Mouse (Mus musculus) cerebellum, adult 9-10 months (tissue): ENCODE data around the gene Tnfrsf14.

Experiments used
- DNase-seq: peaks from one replicate; pipeline ENCODE4 v3.0.0; 2022

The Tnfrsf14 gene

GRCm38 (mm10) chr4:154914707-154915106, 13.7 kb downstream of the Tnfrsf14 start:
- DNase-seq: no peak

GRCm38 (mm10) chr4:154914252-154914651, 14.1 kb downstream of the Tnfrsf14 start:
- no peak for DNase-seq

GRCm38 (mm10) chr4:154913845-154914244, 14.5 kb downstream of the Tnfrsf14 start:
- no peak for DNase-seq

- no peak for DNase-seq
These were observed 16.7 kb downstream of the Tnfrsf14 start for GRCm38 (mm10) chr4:154911644-154912043.

- DNase-seq: no peak
These were observed 17.5 kb downstream of the Tnfrsf14 start for GRCm38 (mm10) chr4:154910606-154911522.

GRCm38 (mm10) chr4:154908490-154908889, 19.9 kb downstream of the Tnfrsf14 start:
- no peak for DNase-seq

GRCm38 (mm10) chr4:154907833-154908232, 20.5 kb downstream of the Tnfrsf14 start:
- DNase-seq: peak; percentile 83

GRCm38 (mm10) chr4:154904185-154905071, 23.9 kb downstream of the Tnfrsf14 start:
- peak; percentile 95 for DNase-seq

- DNase-seq: no peak
These were observed 26.0 kb downstream of the Tnfrsf14 start for GRCm38 (mm10) chr4:154902371-154902770.

GRCm38 (mm10) chr4:154898506-154899446, 29.6 kb downstream of the Tnfrsf14 start, which contains the start of gene Fam213b:
Gene Fam213b (minus strand): TSS chr4:154899135.
- peak; percentile 91 for DNase-seq

- peak; percentile 55 for DNase-seq
These were observed 30.5 kb downstream of the Tnfrsf14 start for GRCm38 (mm10) chr4:154897676-154898465.

- DNase-seq: peak; percentile 39
These were observed 32.8 kb downstream of the Tnfrsf14 start for GRCm38 (mm10) chr4:154895549-154895948.

GRCm38 (mm10) chr4:154890887-154891286, 37.5 kb downstream of the Tnfrsf14 start:
- no peak for DNase-seq

- no peak for DNase-seq
These were observed 40.6 kb downstream of the Tnfrsf14 start for GRCm38 (mm10) chr4:154887593-154888250.

- DNase-seq: peak; percentile 78
These were observed 41.3 kb downstream of the Tnfrsf14 start for GRCm38 (mm10) chr4:154886876-154887592.

- DNase-seq: no peak
These were observed 42.9 kb downstream of the Tnfrsf14 start for GRCm38 (mm10) chr4:154885416-154885815.

- DNase-seq: no peak
These were observed 46.2 kb downstream of the Tnfrsf14 start for GRCm38 (mm10) chr4:154882014-154882659.

GRCm38 (mm10) chr4:154880730-154881129, 47.6 kb downstream of the Tnfrsf14 start:
- DNase-seq: no peak

- peak; percentile 91 for DNase-seq
These were observed 50.4 kb downstream of the Tnfrsf14 start for GRCm38 (mm10) chr4:154877864-154878548.
